Mouse (Mus musculus): ENCODE results near the gene Sdha.

Sdha gene

GRCm38 (mm10) chr13:74302050-74303037 is 47.7 kb downstream of the Sdha start:
- DNase-seq = peak; percentile 37

GRCm38 (mm10) chr13:74301607-74301984 is 48.5 kb downstream of the Sdha start:
- no peak for DNase-seq

- peak; percentile 73 for DNase-seq
These were observed 49.0 kb downstream of the Sdha start for GRCm38 (mm10) chr13:74300925-74301606.

DNA sequence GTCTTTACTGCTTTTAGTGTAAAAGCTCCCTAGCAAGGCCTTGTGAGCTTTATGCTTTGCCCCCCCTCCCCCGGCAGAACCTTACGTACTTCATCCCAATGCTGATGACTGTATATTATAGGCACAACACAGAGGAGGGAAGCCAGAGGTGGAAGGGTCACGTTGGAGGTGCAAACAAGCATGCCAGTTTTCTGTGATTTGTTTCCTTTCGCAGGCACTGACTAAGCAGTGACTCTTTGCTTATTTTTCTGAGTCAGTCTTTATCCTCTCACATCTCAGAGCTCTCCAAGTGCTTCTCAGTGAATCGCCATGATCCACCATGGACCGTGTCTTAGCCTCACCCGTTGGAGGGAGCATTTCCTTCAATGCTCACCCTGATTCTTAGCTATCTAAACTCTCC is 53.7 kb downstream of the Sdha start:
- no peak for DNase-seq

DNA sequence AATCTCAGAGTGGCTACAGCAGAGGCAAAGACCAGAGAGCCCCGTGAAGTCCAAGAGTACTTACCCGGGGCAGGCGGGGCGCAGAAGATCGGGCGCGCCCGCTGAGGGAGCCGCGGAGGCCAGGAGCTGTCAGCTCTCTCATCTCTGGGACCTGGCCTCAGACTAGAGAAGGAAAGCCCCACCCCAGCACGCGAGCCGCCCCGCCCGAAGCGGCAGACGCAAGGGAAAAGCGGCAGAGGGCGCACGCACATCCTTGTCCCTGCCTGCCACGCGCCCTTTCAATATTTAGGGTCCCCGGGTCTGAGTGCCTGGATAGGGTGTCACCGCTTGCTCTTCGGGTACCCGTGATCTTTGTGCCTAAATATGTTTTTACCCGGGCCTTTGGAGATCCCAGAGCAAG is 57.9 kb downstream of the Sdha start, which contains the start of gene Ahrr:
Gene Ahrr, minus strand, starts transcription at position 165 of the 400 bp plus-strand sequence.
- DNase-seq = peak; percentile 80

- no peak for DNase-seq
These were observed 60.4 kb downstream of the Sdha start for GRCm38 (mm10) chr13:74289646-74290045.

GRCm38 (mm10) chr13:74282299-74282698 is 67.8 kb downstream of the Sdha start:
- DNase-seq = no peak

GRCm38 (mm10) chr13:74275726-74276125 is 74.4 kb downstream of the Sdha start:
- no peak for DNase-seq

All from thymus, postnatal 4 days (tissue).